Comparison of ENCODE assay signal across 17 mouse cellular contexts in genomic region chr17:64242310-64242859, GRCm38 (mm10).
DNase-seq lines count a peak whose midpoint lies in the region; ATAC-seq and TF ChIP-seq lines count a peak whose summit lies in the region.
"Had no signal": no experiment of that assay in that cellular context is flagged by ENCODE, and none has a peak within 500 bp of the region (broad histone marks: within the 10 kb centered on the region; RNA-seq: fewer than 3 reads in every experiment).

No protein-coding gene starts in this region.

- TF ChIP-seq CTCF in heart, postnatal 0 days (IDR thresholded peaks at IDR 0.05; ENCODE audit: low read depth), result no peak
- no peak for TF ChIP-seq CTCF in hindbrain, postnatal 0 days (IDR thresholded peaks at IDR 0.05; ENCODE audit: low read depth)

- 70% methylated on average over 9 of the region's 9 CpGs for WGBS in heart, postnatal 0 days
- 70% methylated on average over 9 of the region's 9 CpGs for WGBS in heart, embryonic 12.5 days
- WGBS in lung, embryonic 15.5 days, result 34% methylated on average over 9 of the region's 9 CpGs
- WGBS in hindbrain, postnatal 0 days, result 42% methylated on average over 9 of the region's 9 CpGs
- 26% methylated on average over 9 of the region's 9 CpGs for WGBS in stomach, embryonic 15.5 days
- WGBS in forebrain, embryonic 14.5 days, result 83% methylated on average over 9 of the region's 9 CpGs

- no peak for TF ChIP-seq EP300 in heart, postnatal 0 days (IDR thresholded peaks at IDR 0.05; ENCODE audit: low read depth)

- H3K9me3 ChIP-seq in heart, postnatal 0 days (replicated peaks; ENCODE audit: control insufficient read depth, low read length), result no peaks in the 10 kb centered on the region
- no peaks in the 10 kb centered on the region for H3K9me3 ChIP-seq in heart, embryonic 12.5 days (replicated peaks)
- no peaks in the 10 kb centered on the region for H3K9me3 ChIP-seq in lung, embryonic 15.5 days
- H3K9me3 ChIP-seq in hindbrain, postnatal 0 days (ENCODE audit: low read length), result no peaks in the 10 kb centered on the region
- no peaks in the 10 kb centered on the region for H3K9me3 ChIP-seq in stomach, embryonic 15.5 days
- H3K9me3 ChIP-seq in forebrain, embryonic 14.5 days (replicated peaks; ENCODE audit: control insufficient read depth, low read length), result no peaks in the 10 kb centered on the region
- H3K9me3 ChIP-seq: limb, embryonic 12.5 days; liver, embryonic 15.5 days; megakaryocyte, embryonic 14.5 days had no signal

- H3K4me1 ChIP-seq in heart, postnatal 0 days (ENCODE audit: control insufficient read depth, insufficient read depth), result no peaks in the 10 kb centered on the region
- H3K4me1 ChIP-seq in heart, embryonic 12.5 days (replicated peaks), result 0 out of 2 replicates have a peak, but pooled peaks cover 5% of the 10 kb centered on the region
- H3K4me1 ChIP-seq in lung, embryonic 15.5 days, result peaks cover 13% of the 10 kb centered on the region
- no peaks in the 10 kb centered on the region for H3K4me1 ChIP-seq in hindbrain, postnatal 0 days (ENCODE audit: insufficient read depth, low read length)
- H3K4me1 ChIP-seq in stomach, embryonic 15.5 days, result peaks cover 9% of the 10 kb centered on the region
- H3K4me1 ChIP-seq in forebrain, embryonic 14.5 days (ENCODE audit: control insufficient read depth, insufficient read depth, low read length), result no peaks in the 10 kb centered on the region
- H3K4me1 ChIP-seq: liver, embryonic 15.5 days; megakaryocyte, embryonic 14.5 days had no signal

- no peaks in the 10 kb centered on the region for H3K36me3 ChIP-seq in heart, postnatal 0 days (replicated peaks; ENCODE audit: control insufficient read depth, insufficient read depth, low read length)
- no peaks in the 10 kb centered on the region for H3K36me3 ChIP-seq in heart, embryonic 12.5 days
- H3K36me3 ChIP-seq in lung, embryonic 15.5 days, result no peaks in the 10 kb centered on the region
- no peaks in the 10 kb centered on the region for H3K36me3 ChIP-seq in hindbrain, postnatal 0 days (ENCODE audit: insufficient read depth, low read length)
- no peaks in the 10 kb centered on the region for H3K36me3 ChIP-seq in stomach, embryonic 15.5 days
- H3K36me3 ChIP-seq in forebrain, embryonic 14.5 days (ENCODE audit: control insufficient read depth, insufficient read depth, low read length), result no peaks in the 10 kb centered on the region
- H3K36me3 ChIP-seq: limb, embryonic 12.5 days; liver, embryonic 15.5 days had no signal

- H3K4me3 ChIP-seq in heart, postnatal 0 days (ENCODE audit: low read depth, low read length), result no peak overlapping the region
- no peak overlapping the region for H3K4me3 ChIP-seq in heart, embryonic 12.5 days
- H3K4me3 ChIP-seq in lung, embryonic 15.5 days, result no peak overlapping the region
- no peak overlapping the region for H3K4me3 ChIP-seq in hindbrain, postnatal 0 days (ENCODE audit: low read length)
- H3K4me3 ChIP-seq in stomach, embryonic 15.5 days (replicated peaks), result no peak overlapping the region
- H3K4me3 ChIP-seq in forebrain, embryonic 14.5 days (ENCODE audit: low read depth, low read length), result no peak overlapping the region
- H3K4me3 ChIP-seq: limb, embryonic 12.5 days; liver, embryonic 15.5 days; megakaryocyte, embryonic 14.5 days had no signal

- ATAC-seq in heart, postnatal 0 days (ENCODE audit: insufficient read depth, low read depth), result no peak
- no peak for ATAC-seq in heart, embryonic 12.5 days (ENCODE audit: insufficient number of reproducible peaks, low FRiP score)
- ATAC-seq in lung, embryonic 15.5 days (ENCODE audit: borderline replicate concordance, extremely low read depth, low FRiP score, low TSS enrichment), result no peak
- ATAC-seq in hindbrain, postnatal 0 days, result no peak
- peak; percentile 47; the same call in 1 of the 2 replicates for ATAC-seq in stomach, embryonic 15.5 days (ENCODE audit: insufficient read depth, low FRiP score, low read depth)
- no peak for ATAC-seq in forebrain, embryonic 14.5 days

- DNase-seq in heart, postnatal 0 days (ENCODE audit: low spot score), result no peak
- DNase-seq in lung, postnatal 10 days, result no peak
- DNase-seq in hindbrain, postnatal 0 days (ENCODE audit: low spot score), result no peak
- no peak for DNase-seq in frontal cortex, adult 2 months (ENCODE audit: extremely low spot score in 1 of 2, low spot score in 1 of 2)
- no peak for DNase-seq in forebrain, embryonic 14.5 days (ENCODE audit: low spot score)
- DNase-seq: adrenal gland, adult 2 months; cerebellum, adult 18-20 months; heart, adult 18-20 months; heart, postnatal 14 days; right cerebral cortex, postnatal 14 days; thymus, postnatal 4 days had no signal

- H3K27ac ChIP-seq in heart, postnatal 0 days (ENCODE audit: low read depth), result 0 out of 2 replicates have a peak overlapping the region, but pooled peaks have one; percentile 15
- no peak overlapping the region for H3K27ac ChIP-seq in heart, embryonic 12.5 days (ENCODE audit: poor library complexity, severe bottlenecking)
- H3K27ac ChIP-seq in lung, embryonic 15.5 days, result peak overlapping the region; percentile 50; the same call in 1 of the 2 replicates
- peak overlapping the region; percentile 26; the same call in 1 of the 2 replicates for H3K27ac ChIP-seq in hindbrain, postnatal 0 days
- peak overlapping the region; percentile 74 for H3K27ac ChIP-seq in stomach, embryonic 15.5 days
- no peak overlapping the region for H3K27ac ChIP-seq in forebrain, embryonic 14.5 days (ENCODE audit: low read depth, low read length)
- H3K27ac ChIP-seq: limb, embryonic 12.5 days; liver, embryonic 15.5 days had no signal

- no peaks in the 10 kb centered on the region for H3K27me3 ChIP-seq in heart, postnatal 0 days (ENCODE audit: control insufficient read depth, insufficient read depth, low read length)
- no peaks in the 10 kb centered on the region for H3K27me3 ChIP-seq in heart, embryonic 12.5 days (replicated peaks)
- no peaks in the 10 kb centered on the region for H3K27me3 ChIP-seq in lung, embryonic 15.5 days
- no peaks in the 10 kb centered on the region for H3K27me3 ChIP-seq in hindbrain, postnatal 0 days (ENCODE audit: insufficient read depth, low read length)
- H3K27me3 ChIP-seq in stomach, embryonic 15.5 days (replicated peaks), result no peaks in the 10 kb centered on the region
- no peaks in the 10 kb centered on the region for H3K27me3 ChIP-seq in forebrain, embryonic 14.5 days (replicated peaks; ENCODE audit: control insufficient read depth, insufficient read depth, low read length)
- H3K27me3 ChIP-seq: limb, embryonic 12.5 days; liver, embryonic 15.5 days had no signal

- no peak overlapping the region for H3K9ac ChIP-seq in heart, postnatal 0 days (replicated peaks; ENCODE audit: low read depth, low read length)
- H3K9ac ChIP-seq in heart, embryonic 12.5 days, result no peak overlapping the region
- no peak overlapping the region for H3K9ac ChIP-seq in lung, embryonic 15.5 days
- no peak overlapping the region for H3K9ac ChIP-seq in hindbrain, postnatal 0 days (replicated peaks; ENCODE audit: low read length)
- H3K9ac ChIP-seq in stomach, embryonic 15.5 days, result no peak overlapping the region
- no peak overlapping the region for H3K9ac ChIP-seq in forebrain, embryonic 14.5 days (ENCODE audit: low read length)
- H3K9ac ChIP-seq: limb, embryonic 12.5 days; liver, embryonic 15.5 days had no signal

- no peak overlapping the region for H3K4me2 ChIP-seq in heart, postnatal 0 days (ENCODE audit: low read depth, low read length)
- H3K4me2 ChIP-seq in heart, embryonic 12.5 days, result no peak overlapping the region
- no peak overlapping the region for H3K4me2 ChIP-seq in lung, embryonic 15.5 days
- no peak overlapping the region for H3K4me2 ChIP-seq in hindbrain, postnatal 0 days (ENCODE audit: low read depth, low read length)
- no peak overlapping the region for H3K4me2 ChIP-seq in stomach, embryonic 15.5 days
- no peak overlapping the region for H3K4me2 ChIP-seq in forebrain, embryonic 14.5 days (ENCODE audit: low read length)
- H3K4me2 ChIP-seq: limb, embryonic 12.5 days; liver, embryonic 15.5 days had no signal

Comparison
In these comparisons a context has a peak if more than half of its experiments do, and no peak if none do; other contexts are left out.
1. H3K27ac ChIP-seq: peak in heart, postnatal 0 days (single experiment), lung, embryonic 15.5 days (single experiment), hindbrain, postnatal 0 days (single experiment) and stomach, embryonic 15.5 days (single experiment); none in heart, embryonic 12.5 days (single experiment) and forebrain, embryonic 14.5 days (single experiment).